Mouse (Mus musculus) heart, postnatal 0 days (tissue): ENCODE data around the gene Foxd3.

Experiments
- CTCF ChIP-seq: IDR thresholded peaks from 2 replicates; pipeline ENCODE4 v1.5.1; 2016; ENCODE audit warnings: antibody characterized with exemption, control low read depth, low read depth
- EP300 ChIP-seq: IDR thresholded peaks from 2 replicates; pipeline ENCODE4 v1.6.1; 2016; ENCODE audit warnings: antibody characterized with exemption, low read depth

DNA sequence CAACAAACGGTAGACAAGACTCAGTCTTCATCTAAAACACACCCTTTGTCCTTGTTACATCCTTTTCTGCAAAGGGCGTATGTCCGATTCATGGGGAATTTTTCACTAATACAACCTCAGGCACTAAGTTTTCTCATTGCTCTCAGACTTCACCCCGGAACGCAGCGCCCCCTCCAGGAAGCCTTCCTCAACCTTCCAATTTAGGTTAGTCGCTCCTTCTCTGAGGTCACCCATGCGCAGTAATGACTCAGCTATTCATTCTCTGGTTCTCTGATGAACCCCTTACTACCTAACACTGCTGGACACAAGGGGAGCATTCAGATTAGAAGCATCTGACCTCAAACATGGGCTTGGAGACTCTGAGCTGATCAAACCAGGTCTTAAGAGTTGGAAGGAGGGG lies 7.6 kb downstream of the Foxd3 start:
- TF ChIP-seq CTCF (no peak), EP300 (no peak)
